Mouse (Mus musculus): Measurements from ENCODE around the gene Grap2. TPM values are rescaled to one million over a fixed set of nuclear protein-coding genes. Genes with fewer than 3 reads are reported as not detected.

The Grap2 gene
- 109 TPM for polyA plus RNA-seq (2015; fragmentation: Illumina TruSeq; extraction: RNeasy Lipid Tissue Mini Kit (QIAGEN cat#74804); ENCODE audit: insufficient read depth, low replicate concordance)

GRCm38 (mm10) chr15:80572291-80572690 is at the start of gene Grap2:
Gene Grap2 (plus strand): TSS chr15:80572594.

DNA sequence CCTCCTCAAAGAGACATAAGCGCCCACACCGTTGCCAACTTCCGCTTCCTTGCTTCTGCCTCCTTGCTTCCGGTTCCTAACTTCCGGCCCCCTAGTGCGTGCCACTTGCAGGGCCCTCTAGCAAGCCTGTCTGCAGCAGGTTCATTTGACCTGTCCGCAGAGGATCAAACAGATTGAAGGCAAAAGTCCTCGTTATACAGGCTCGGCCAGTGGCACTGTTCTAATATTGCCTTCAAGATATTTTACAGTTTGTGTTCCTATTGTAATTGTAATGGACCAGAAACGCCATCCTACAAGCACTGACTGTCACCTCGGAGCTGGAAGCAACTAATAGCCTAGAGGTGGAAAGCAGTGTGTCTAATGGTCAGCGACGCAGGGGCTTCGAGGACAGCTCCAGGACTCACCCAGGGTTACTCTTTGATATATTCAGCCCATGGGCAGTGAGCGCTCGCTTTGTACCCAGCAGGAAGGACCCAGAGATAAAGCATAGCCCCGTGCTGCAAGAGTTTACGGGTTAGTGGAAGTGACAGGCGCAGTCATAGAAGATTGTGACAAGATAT is 7.2 kb upstream of the Grap2 start, which contains the start of gene Enthd1:
Gene Enthd1, minus strand, starts transcription at position 51 of the 560 bp plus-strand sequence.

DNA sequence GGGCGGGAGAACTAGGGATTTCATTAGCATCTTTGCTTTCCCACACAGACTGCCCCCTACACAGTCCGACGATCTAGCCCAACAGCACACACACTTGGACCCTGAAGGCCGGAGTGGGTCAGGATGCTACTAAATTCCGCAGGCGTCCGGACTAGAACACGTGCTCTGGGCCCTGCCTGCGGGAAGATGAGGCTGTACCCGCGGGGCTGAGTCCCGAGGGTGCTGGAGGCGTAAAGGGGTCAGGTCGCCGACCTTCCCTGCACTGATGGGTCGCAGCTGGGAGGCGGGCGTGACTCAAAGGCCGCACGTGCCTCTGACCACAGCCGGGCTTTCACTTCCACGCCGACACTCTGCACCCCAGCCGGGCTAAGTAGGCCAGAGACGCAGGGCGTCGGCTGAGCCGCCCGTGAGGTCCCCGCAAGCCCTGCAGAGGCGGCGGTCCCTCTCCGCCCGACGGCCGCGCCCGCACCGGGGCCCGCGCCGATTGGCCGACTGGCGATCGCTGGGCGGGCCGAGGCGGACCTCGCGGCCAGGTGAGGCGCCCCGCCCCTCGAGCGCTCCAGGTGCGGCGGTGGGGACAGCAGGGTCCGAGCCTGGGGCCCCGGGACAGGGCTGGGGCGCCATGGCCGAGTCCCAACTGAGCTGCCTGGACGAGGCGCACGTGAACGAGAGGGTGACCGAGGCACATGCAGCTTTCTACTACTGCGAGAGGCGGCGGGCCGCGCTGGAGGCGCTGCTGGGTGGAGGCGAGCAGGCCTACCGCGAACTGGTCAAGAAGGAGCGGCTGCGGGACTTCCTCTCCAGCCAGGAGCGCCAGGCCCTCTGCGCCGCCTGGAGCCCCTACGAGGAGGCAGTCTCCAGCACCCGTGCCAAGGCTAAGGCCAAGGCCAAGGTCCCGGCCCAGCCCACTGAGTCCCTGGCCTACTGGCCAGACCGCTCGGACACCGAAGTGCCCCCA is 99.2 kb downstream of the Grap2 start, which contains the start of gene Fam83f:
Gene Fam83f, plus strand, starts transcription at position 553 of the 958 bp plus-strand sequence.

Other genes starting within 250 kb of the Grap2 start
- 0.21 TPM for gene Enthd1, start 7.4 kb upstream of the Grap2 start, polyA plus RNA-seq (2015; fragmentation: Illumina TruSeq; extraction: RNeasy Lipid Tissue Mini Kit (QIAGEN cat#74804); ENCODE audit: insufficient read depth, low replicate concordance)
- 0.93 TPM for gene Fam83f, start 99.3 kb downstream of the Grap2 start, polyA plus RNA-seq (2015; fragmentation: Illumina TruSeq; extraction: RNeasy Lipid Tissue Mini Kit (QIAGEN cat#74804); ENCODE audit: insufficient read depth, low replicate concordance)
- gene Tnrc6b, start 138.7 kb downstream of the Grap2 start, polyA plus RNA-seq (2015; fragmentation: Illumina TruSeq; extraction: RNeasy Lipid Tissue Mini Kit (QIAGEN cat#74804); ENCODE audit: insufficient read depth, low replicate concordance), result 47.6 TPM